Mouse (Mus musculus): ENCODE results near the gene Snx32.

DNA sequence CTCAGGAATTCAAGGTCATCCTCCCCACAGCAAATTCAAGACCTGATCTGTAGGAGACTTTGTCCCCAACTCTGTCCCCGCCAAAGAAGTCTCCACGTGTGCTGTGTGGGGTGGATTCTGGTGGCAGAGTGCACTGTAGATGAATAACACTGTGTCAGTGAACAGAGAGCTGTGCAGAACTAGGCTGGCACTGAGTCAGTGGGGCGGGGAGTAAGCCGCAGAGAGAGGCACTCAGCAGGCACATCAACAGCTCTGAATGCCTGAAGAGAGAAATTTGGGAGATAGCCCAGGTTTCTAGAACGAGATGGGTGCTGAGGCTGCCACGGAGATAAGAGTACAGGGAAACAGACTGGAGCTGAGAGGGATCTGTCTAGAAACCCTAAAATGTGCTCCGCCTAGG is 51.3 kb downstream of the Snx32 start:
- TF ChIP-seq POLR2A (IDR thresholded peaks at IDR 0.05; ENCODE audit: extremely low read depth, insufficient read depth, low read length) (0 out of 2 replicates have a peak, but pooled peaks have one; percentile 25), CTCF (IDR thresholded peaks at IDR 0.05; ENCODE audit: extremely low read depth, insufficient read depth, low read length) (no peak)

All from cortical plate, adult 2 months (tissue).